Mouse (Mus musculus) layer of hippocampus, adult 9-11 months (tissue): ENCODE measurements around the gene Moxd1.
A peak's percentile ranks its signal among the peaks of the same experiment; 100 is the strongest.
"Not testable (repeated sequence)": the region's sequence is repeated elsewhere in the genome, so short reads cannot be mapped to it uniquely, and the experiment has no call there.

Experiments
- DNase-seq: peaks from one replicate; pipeline ENCODE4 v3.0.0; 2022

The Moxd1 gene

DNA sequence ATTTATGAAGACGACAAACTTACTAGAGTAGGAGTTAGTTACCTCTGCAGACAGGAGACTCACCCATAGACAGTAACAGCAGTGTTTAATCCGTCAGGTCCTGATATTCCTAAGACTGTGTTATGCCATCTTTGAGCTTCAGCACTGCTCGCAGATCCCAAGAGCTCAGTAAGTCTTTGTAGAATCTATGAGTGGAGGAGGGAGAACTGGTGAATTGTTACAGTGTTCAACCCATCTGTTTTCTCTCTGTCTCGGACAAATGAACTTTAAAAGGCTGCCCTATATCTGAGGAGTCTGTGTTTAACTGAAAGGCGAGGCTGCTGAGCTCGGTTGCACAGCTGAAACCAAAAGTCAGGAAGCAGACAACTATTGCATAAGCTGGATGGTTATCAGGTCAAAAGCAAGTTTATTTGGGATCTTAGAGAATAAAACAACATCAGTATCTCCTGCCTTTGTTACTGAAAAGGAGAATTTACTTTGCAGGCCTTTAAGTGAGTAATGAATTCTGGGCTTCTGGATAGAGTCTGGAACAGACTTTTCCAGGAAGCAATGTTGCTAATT lies 47.8 kb downstream of the Moxd1 start:
- no peak for DNase-seq

DNA sequence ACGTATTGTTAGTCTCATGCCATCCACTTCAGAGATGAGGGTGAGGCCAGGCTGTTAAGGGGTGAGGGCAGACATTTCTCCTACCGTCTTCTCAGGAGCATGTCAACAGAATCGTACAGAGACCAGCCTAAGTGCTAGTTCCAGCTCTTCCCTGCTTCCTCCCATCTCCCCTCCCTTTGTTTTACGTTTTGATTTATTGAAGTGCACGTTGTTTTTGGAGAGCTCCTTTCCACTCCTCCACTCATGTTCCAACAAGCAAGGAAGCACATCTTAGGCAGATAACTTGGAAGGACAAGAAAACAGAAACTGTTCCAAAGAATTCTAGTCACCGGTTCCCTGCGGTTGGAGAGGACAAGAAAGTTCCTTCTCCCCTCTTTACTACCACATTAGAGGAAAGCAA lies 52.9 kb downstream of the Moxd1 start:
- DNase-seq, result no peak

DNA sequence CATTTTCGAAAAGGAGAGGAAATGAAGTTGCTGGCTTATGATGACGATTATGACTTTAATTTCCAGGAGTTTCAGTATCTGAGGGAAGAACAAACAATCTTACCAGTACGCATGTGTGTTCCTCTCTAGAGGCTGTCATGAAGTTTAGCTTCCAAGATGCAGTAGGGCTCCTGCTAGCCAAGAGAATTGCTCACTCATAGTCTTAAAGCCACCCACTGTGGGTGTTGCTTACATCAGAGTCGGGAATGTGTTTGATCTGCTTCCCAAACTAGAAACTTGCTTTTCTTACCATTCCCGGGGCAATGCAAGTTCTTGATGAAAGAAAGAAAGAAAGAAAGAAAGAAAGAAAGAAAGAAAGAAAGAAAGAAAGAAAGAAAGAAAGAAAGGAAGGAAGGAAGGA lies 59.3 kb downstream of the Moxd1 start:
- DNase-seq, result no peak

DNA sequence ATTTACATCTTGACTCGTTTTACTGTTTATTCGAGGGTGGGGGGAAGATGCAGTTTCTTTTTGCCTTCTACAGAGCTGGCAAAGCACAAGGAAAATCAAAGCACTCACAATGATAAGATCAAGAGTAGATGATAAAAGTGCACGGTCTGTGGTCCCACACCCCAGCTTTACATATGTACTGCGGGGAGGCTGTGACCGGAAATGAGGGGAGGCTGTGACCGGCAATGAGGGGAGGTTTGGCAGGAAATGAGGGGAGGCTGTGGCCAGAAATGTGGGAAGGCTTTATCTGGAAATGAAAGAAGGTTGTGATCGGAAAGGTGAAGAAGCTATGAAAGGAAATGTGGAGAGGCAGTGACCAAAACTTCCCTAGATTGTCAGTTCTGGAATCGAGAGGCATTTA lies 68.3 kb downstream of the Moxd1 start:
- no peak for DNase-seq

DNA sequence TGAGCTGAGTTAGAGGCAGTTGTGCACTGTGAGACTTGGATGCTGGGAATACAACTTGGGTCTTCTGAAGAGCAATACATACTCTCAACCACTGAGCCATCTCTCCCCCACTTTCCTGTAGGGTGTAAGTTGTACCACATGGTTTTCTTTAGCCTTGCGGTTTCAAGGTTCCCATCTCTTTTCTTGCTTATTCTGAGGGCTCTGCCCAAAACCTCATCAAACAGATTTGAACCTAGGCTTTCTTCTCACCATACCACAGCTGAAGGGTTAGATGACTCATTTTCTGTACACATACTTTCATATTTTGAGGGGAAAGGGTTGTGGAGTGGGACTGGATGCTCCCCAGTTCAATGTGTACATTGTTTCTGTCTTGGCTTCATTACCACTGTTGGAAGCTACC lies 69.4 kb downstream of the Moxd1 start:
- no peak for DNase-seq

DNA sequence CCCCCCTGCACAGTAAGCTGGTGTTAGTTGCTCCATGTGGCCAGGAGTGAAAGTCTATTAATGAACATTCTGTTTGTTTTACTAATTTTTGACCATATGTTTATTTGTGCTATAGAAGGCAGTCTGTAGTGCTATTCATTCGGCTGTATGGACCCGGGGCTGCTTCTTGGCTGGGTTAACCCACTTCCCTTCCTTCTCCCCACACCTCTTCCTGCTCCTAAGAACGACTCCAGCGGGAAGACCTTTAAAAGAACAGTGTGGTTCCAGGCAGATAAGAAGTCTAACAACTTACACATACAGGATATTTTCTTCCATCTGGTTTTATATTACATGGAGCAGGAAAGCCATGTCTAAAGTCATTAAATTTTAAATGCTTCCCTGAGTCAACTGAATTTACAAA lies 73.3 kb downstream of the Moxd1 start:
- no peak for DNase-seq

DNA sequence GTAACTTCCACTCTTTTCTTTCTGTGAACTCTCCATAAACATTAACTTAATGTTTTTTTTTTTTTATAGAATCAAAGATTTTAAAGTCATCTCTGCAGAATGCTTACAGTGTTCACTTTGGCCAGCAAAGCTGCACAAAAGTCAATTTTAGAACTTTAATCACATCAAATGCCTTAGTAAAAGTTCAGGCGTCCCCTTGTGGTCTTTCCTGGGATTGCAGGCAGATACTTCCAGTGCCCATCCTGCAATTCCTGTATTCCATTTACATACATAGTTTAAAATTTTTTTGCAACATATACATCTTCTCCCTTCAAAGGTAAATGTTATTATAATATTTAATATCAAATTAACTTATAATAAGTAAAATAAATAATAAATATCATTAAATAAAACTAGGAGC lies 74.5 kb downstream of the Moxd1 start:
- no peak for DNase-seq

DNA sequence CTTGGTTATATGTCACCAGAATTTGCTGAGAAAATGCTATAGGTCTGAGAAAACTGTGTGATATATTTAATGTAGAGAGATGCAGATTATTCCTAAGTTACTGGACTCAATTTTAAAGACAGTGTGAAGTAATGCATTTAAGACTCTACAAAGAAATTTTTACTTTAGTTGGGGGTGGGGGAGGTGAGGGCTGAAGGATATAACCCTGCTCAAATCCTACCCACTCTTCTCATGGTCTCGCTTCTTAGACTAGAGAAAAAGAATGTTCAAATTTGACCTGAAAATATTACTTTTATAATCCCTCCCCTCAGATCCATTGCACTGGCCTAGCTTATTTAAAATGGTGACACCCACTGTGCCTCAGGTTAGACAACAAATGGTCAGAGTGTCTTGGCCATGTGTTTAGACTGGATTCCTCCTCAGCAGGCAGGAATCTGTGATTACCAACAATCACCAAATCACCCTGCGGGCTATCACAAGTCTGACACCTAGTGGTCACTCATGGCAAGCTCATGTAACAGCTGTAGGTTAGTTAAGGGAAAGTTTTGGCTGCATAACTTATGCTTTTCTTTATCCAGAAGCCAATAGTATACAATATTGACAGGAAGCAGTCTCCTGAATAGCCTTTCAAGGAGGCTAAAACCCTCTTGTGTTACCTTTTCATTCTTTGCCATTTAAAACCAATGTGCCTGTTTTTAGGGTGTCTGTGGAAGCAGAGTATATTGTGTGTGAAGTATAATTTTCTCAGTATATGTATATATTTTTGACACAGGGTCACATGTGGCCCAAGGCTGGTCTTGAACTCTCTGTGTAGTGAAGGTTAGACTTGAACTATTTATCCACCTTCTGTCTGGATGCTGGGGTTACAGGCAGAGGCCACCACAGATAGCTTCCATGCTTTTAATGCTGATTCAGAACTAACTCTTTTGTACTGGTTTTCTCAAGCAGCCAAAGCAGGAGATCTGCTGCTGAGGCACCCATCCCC lies 75.2 kb downstream of the Moxd1 start:
- peak; percentile 27 for DNase-seq

DNA sequence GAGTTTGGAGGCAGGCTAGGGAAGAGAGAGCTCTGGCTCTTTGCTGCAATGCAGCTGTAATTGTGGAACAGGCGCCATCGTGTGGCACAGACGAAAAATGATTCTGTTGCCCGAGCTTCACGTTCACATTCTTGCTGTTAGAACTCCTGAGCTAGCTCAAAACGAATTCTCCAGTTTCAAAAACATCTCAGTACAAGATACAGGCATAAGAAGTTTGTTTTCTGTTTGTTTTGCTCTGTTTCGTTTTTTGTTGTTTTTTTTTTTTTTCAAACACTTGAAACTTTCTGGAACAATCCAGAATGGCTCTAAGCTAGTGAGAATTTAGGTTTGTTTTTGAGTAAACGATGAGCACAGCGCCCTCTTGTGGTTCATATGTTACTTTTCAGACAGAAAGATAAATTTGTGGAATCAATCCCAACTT lies 88.9 kb downstream of the Moxd1 start:
- DNase-seq, result peak; percentile 63

DNA sequence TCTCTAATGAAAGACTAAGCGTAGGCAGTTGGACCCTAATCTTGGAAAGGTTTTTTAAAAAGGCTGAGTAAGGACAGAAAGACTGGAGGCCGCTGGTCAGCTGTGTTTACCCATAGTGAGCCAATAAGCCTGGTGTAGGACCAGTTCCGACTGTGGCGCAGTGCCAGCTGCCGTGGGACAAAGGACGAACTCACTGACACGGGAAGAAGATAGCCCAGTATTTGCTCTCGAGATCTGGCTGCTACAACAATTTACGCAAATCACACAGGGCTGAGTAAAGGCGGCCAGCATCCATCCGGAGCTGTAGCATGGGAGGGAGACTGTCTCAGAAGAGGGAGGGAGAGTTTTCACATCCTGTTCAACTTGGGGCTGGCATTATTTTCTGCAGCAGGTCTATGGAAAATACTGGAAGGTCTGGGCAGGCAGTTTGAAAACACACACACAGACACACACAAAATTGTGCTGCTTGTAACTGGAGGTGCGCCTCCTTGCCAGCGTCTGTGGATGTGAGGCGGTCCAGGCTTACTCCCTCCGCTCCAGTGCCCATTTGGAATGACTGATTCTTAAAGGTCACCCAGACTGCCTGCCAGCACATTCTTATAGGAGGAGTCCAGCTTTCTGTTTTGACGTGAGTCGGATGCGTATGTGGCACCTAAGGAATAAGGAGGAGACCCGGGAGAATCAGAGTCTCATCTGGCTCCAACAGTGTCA lies 94.0 kb downstream of the Moxd1 start:
- peak; percentile 31 for DNase-seq

DNA sequence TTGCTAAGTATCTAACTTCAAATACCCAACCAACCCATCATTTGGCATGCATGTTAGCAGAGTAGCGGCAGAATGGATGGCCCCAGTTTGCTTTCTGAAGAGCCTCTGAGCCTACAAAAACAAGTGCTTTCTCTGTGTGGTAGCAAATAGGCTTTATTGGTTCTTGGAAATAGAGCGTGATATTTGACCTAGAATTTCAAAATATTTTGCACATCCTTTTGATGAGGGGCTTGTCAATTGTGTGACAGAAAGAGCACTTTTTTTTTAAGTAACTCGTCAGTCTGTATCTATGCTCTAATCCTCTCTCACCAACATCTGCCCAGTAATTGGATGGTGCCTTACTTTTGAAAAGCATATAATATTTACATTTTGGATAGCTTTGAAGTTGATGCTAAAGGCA lies 97.0 kb downstream of the Moxd1 start:
- DNase-seq, result no peak

DNA sequence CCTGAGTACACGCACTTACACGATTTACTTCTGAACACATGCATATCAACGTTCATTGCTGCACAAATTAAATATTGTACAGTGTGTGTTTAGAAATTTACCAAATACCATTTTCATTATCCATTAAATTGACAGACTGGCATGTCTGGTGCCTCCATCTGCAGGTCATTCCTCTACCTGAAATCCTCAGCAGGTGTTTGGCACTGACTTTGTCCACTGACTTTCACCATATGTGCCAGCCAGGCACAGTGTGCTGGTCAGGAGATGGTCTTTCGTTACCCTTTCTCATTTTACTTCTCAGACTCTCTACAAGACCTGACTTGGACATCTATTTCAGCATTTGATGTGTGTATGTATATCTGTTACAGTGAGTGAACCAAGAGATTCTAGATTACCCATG lies 99.7 kb downstream of the Moxd1 start:
- DNase-seq, result no peak

DNA sequence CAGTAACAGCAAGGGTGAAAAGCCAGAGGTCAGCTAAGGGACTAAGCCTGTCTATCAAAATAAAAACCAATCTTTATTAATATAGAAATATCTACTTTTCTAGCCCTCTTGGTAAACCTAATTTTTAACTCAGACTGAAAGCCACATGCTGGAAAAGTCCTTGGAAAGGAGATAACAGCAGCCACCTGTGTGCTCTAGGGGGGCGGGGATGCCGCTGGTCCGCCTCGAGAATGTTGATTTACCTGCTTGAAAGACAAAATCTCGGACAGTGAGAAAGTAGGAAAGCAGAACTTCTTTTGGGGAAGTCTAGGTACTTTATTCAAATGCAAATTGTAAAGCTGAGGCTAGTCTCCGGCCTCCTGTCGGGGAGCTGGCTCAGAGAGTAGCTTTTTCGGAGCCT lies 103.9 kb downstream of the Moxd1 start:
- DNase-seq, result not testable (repeated sequence)

DNA sequence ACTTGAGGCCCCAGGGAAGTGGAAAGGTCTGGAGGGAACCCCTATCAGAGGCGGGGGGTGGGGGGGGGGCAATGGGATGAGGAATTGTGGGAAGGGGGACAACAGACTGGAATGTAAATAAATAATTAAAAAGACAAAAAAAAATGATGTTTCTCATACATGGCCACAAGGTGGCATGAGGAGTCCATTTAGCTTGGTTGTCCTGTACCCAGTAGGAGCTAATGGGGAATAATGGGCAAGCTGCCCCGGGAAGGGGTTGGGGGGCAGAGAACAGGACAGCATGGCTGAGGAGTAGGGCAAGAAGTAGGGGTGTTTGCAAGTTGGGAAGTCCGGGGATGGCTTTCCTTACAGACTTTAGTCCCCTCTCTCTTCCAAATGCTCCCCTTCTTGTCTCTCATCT lies 109.5 kb downstream of the Moxd1 start:
- no peak for DNase-seq

DNA sequence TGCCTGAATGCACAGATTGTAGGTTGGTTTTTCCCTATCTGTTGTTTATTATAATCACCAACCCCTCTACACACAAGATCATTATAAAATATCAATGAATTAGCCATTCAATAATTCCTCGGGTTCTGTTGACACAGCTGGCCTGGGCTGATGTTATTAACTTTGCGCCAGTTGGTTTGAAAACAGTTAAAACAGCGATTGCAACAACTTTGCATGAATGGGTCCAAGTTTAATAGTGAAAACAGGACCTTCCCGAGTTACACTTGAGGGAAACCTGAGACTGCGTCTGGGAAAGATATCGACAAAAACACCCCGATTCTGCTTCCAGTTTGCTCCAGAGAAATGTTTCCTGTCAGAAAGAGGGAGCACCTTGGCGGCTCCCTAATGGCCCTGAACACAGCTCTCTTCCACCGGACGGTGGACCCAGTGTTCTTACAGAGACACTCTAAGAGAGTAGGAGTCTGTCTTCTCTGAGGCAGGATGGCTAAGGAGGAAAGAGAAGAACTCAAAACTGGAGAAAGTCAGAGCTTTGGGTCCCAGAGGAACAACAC lies 116.4 kb downstream of the Moxd1 start:
- no peak for DNase-seq

DNA sequence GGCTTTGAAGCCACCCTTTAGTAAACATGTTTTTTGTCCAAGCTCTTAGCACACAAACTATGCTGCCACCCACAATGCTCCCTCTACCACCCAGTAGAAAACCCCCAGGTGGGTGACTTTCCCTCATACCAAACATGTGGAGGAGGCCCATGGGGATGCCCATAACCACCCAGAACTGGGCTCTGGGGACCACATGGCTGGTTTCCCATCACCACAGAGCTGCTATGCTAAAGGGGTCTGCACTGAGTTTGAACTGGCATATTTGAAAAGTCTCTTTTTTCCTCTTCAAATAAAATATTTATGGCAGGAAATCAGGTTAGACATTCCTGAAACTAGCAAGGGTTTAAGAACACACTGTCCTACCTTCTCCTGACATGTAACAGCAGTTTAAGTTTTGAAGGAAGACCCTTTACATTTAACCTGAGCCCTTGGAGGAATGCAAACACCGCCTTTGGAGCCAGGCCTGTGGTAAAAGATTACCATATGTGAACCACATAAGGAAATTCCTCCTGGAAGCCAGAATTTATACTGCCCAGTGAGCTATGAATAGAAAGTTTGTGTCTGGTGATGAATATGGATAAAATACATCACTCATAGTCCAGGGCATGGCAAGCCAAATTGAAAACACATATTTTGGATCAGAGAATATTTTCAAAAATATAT lies 117.4 kb downstream of the Moxd1 start:
- no peak for DNase-seq

DNA sequence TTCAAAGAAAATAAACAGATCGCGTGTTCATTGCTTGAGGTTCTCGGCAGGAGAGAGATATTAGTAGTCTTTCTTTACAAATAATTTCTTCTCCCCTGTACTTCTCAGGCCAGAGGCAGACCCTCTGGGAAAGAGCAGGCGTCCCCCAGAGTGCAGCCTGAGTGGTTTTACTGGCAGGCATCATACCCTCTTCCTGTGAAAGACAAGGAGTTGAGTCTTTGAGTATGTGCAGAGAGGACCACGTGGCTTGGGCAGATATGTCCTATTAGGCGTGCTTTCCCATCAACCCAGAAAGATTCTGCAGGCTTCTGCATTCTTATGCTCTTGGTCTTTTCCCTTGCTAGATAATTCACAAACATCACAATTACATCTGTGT lies 117.9 kb downstream of the Moxd1 start:
- no peak for DNase-seq

DNA sequence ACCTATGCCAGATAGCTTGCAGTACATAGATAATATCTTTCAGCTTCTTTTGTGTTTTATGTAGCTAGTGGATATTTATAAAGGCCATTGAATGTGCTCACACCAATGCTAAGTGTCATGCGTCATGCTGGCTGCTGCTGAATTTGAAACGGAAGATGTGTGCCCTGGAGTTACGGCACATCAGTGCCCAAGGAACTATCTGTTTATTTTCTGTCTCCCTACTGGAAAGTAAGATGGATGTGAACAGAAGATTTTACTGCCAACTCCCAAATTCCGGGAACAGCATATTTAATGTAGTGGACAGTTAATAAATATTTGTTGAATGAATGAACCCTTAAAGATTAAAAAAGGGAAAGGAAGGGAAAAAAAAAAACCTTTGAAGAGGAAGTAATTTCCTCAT lies 119.8 kb downstream of the Moxd1 start:
- DNase-seq, result no peak
